Mouse (Mus musculus): ENCODE results near the gene Cacna2d4. TPM values are rescaled to one million over a fixed set of nuclear protein-coding genes. Genes with fewer than 3 reads are reported as not detected.

Cacna2d4 gene
- total RNA-seq, 1 experiment, result 0.04 TPM

DNA sequence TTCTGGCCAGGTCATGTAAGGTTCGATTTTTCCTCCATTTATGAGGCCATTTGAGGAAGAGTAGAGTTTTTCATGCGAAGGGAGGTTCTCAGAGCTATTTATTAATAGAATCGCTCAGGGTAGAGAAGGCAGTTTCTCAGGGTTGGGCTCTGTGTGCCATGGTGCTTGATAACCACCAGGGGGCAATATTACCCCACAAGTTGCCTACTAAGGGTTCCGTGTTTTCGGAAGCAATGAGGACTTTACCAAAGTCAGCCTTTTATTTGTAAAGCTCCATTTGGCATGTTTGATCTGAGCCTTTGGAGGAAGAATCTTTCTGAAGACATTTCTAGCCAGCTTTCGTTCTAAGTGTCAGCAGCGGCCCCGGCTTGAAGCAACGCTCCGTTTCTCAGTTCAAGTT is 16.0 kb upstream of the Cacna2d4 start:
- in situ Hi-C loops (cut with MboI; ENCODE audit: low sequenced_read_pairs in 2 of 2, unreplicated experiment in 2 of 2), result loop anchor here (5.0 to 10.0 kb wide), 2 partner anchors 112 to 125 kb away; partner anchors contain the start of gene Lrtm2 (in 1 of the 2)
- no peaks in the 10 kb centered on the region for H3K4me1 ChIP-seq (ENCODE audit: control insufficient read depth in 2 of 2, insufficient read depth in 2 of 2, low read length in 2 of 2, poor library complexity in 1 of 2)
- H3K9me3 ChIP-seq (ENCODE audit: control insufficient read depth, insufficient read depth, low read depth, low read length), result no peaks in the 10 kb centered on the region
- no peak for TF ChIP-seq MAFK (IDR thresholded peaks at IDR 0.05; ENCODE audit: insufficient read depth, low read depth, low read length)
- TF ChIP-seq ZC3H11A (IDR thresholded peaks at IDR 0.05; ENCODE audit: borderline replicate concordance, low read depth, low read length), result peak; percentile 98
- TF ChIP-seq CHD2 (IDR thresholded peaks at IDR 0.05; ENCODE audit: low read depth, low read length), result no peak
- no peak for TF ChIP-seq HCFC1 (IDR thresholded peaks at IDR 0.05; ENCODE audit: borderline replicate concordance, insufficient read depth, low read length)
- no peak for TF ChIP-seq ZNF384 (IDR thresholded peaks at IDR 0.05; ENCODE audit: low read depth, low read length)
- no peak overlapping the region for H3K27ac ChIP-seq (ENCODE audit: insufficient read depth, low read depth, low read length, poor library complexity, severe bottlenecking)
- H3K36me3 ChIP-seq (ENCODE audit: control insufficient read depth, insufficient read depth, low read length, poor library complexity, severe bottlenecking), result peaks cover 3% of the 10 kb centered on the region; the same call in 1 of the 2 replicates
- no peak overlapping the region for H3K9ac ChIP-seq (ENCODE audit: insufficient read depth, low read depth, low read length, poor library complexity, severe bottlenecking)
- H3K4me3 ChIP-seq (ENCODE audit: insufficient read depth in 1 of 2, low read depth in 1 of 2, low read length in 2 of 2, poor library complexity in 1 of 2, severe bottlenecking in 1 of 2), result no peak overlapping the region
- peak; percentile 41 for DNase-seq (ENCODE audit: low read depth, low spot score)

DNA sequence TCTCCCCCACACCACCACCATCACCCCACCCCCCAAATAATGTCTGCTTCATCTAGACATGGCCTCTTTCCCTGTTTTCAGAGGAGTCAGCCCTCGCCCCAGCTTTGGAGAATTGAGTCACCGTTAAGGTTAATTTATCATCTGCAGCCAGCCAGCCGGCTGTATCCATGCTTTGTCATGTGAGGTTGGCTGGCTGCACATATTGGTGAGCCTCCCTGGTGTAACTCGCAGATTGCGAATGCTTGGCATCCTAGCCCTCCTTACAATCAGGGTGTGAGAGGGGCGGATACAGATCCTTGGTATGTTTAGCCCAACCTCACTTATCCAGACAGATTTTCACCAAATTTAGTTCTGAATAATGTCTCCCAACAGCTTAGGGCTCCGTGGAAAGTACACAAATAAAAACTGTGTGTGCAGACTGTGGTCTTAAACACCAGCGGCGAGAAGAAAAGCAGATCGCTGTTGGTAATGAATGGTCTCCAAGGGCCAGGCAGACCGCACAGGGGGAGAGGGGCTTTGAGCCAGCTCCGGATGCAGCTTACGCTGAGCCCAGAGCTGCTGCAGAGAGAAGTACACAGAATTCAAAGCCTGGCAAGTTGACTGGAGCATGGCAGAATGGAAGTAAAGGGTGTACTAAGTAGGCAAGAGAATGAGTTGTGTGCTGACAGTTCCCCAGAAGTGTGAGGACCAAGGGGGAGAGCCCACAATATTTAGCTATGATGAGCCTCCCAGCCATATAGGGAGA is 11.7 kb upstream of the Cacna2d4 start:
- TF ChIP-seq CHD2 (IDR thresholded peaks at IDR 0.05; ENCODE audit: low read depth, low read length), result no peak
- no peak for TF ChIP-seq ZNF384 (IDR thresholded peaks at IDR 0.05; ENCODE audit: low read depth, low read length)
- TF ChIP-seq HCFC1 (IDR thresholded peaks at IDR 0.05; ENCODE audit: borderline replicate concordance, insufficient read depth, low read length), result no peak
- TF ChIP-seq ZC3H11A (IDR thresholded peaks at IDR 0.05; ENCODE audit: borderline replicate concordance, low read depth, low read length), result no peak
- TF ChIP-seq MAFK (IDR thresholded peaks at IDR 0.05; ENCODE audit: insufficient read depth, low read depth, low read length), result no peak
- H3K9ac ChIP-seq (ENCODE audit: insufficient read depth, low read depth, low read length, poor library complexity, severe bottlenecking), result no peak overlapping the region
- no peaks in the 10 kb centered on the region for H3K4me1 ChIP-seq (ENCODE audit: control insufficient read depth in 2 of 2, insufficient read depth in 2 of 2, low read length in 2 of 2, poor library complexity in 1 of 2)
- in situ Hi-C loops (cut with MboI; ENCODE audit: low sequenced_read_pairs in 2 of 2, unreplicated experiment in 2 of 2), result loop anchor here (5.0 to 10.0 kb wide), 3 partner anchors 108 to 213 kb away; partner anchors contain the start of gene Lrtm2 (in 1 of the 2)
- H3K27ac ChIP-seq (ENCODE audit: insufficient read depth, low read depth, low read length, poor library complexity, severe bottlenecking), result no peak overlapping the region
- no peak for DNase-seq (ENCODE audit: low read depth, low spot score)
- H3K4me3 ChIP-seq (ENCODE audit: insufficient read depth in 1 of 2, low read depth in 1 of 2, low read length in 2 of 2, poor library complexity in 1 of 2, severe bottlenecking in 1 of 2), result no peak overlapping the region
- peaks cover 1% of the 10 kb centered on the region; the same call in 1 of the 2 replicates for H3K36me3 ChIP-seq (ENCODE audit: control insufficient read depth, insufficient read depth, low read length, poor library complexity, severe bottlenecking)
- H3K9me3 ChIP-seq (ENCODE audit: control insufficient read depth, insufficient read depth, low read depth, low read length), result no peaks in the 10 kb centered on the region

DNA sequence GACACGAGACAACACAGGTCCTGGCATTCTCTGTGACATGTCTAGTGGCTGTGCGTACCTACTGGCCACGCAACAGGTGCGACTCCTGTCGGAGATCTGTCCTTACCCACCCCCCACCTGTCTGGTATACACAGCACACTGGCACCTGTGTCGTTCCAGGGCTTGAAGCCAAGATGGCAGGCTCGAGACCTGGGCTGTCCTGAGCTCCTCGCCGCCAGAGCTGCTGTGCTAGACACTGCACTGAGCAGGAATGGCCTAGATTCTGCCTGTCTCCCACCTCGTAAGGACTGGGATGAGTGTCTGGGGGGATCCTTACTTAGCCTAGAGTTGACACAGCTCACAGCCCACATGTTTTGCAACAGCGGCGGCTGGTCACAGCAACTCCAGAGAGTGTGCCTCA is 11.1 kb upstream of the Cacna2d4 start:
- no peaks in the 10 kb centered on the region for H3K4me1 ChIP-seq (ENCODE audit: control insufficient read depth in 2 of 2, insufficient read depth in 2 of 2, low read length in 2 of 2, poor library complexity in 1 of 2)
- no peak overlapping the region for H3K4me3 ChIP-seq (ENCODE audit: insufficient read depth in 1 of 2, low read depth in 1 of 2, low read length in 2 of 2, poor library complexity in 1 of 2, severe bottlenecking in 1 of 2)
- DNase-seq (ENCODE audit: low read depth, low spot score), result no peak
- H3K9ac ChIP-seq (ENCODE audit: insufficient read depth, low read depth, low read length, poor library complexity, severe bottlenecking), result no peak overlapping the region
- no peaks in the 10 kb centered on the region for H3K36me3 ChIP-seq (ENCODE audit: control insufficient read depth, insufficient read depth, low read length, poor library complexity, severe bottlenecking)
- no peak overlapping the region for H3K27ac ChIP-seq (ENCODE audit: insufficient read depth, low read depth, low read length, poor library complexity, severe bottlenecking)
- in situ Hi-C loops (cut with MboI; ENCODE audit: low sequenced_read_pairs in 2 of 2, unreplicated experiment in 2 of 2), result loop anchor here (5.0 to 10.0 kb wide), 2 partner anchors 120 to 212 kb away; no protein-coding TSS in a partner anchor
- no peak for TF ChIP-seq CHD2 (IDR thresholded peaks at IDR 0.05; ENCODE audit: low read depth, low read length)
- TF ChIP-seq ZC3H11A (IDR thresholded peaks at IDR 0.05; ENCODE audit: borderline replicate concordance, low read depth, low read length), result no peak
- no peak for TF ChIP-seq MAFK (IDR thresholded peaks at IDR 0.05; ENCODE audit: insufficient read depth, low read depth, low read length)
- no peak for TF ChIP-seq HCFC1 (IDR thresholded peaks at IDR 0.05; ENCODE audit: borderline replicate concordance, insufficient read depth, low read length)
- no peak for TF ChIP-seq ZNF384 (IDR thresholded peaks at IDR 0.05; ENCODE audit: low read depth, low read length)
- no peaks in the 10 kb centered on the region for H3K9me3 ChIP-seq (ENCODE audit: control insufficient read depth, insufficient read depth, low read depth, low read length)

DNA sequence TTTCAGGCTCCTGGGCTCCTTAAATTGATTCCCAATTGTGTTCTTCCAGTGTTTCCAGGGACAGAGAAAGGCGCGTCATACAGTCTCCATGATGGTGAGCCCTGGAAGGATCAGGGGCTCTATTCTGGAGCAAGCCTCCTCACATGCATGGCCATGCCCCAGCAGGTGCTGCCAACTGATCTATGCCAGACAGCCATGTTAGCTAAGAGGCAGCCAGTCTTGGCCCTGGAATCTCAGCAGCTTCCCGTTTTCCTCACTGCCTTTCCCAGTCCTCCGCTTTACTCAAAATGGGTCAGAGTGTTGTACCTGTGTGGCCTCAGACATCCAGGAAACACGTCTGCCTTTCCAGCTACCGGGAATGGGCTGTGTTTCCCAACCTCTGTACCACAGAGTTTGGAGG is 10.6 kb upstream of the Cacna2d4 start:
- no peak for DNase-seq (ENCODE audit: low read depth, low spot score)

More for the DNA sequence above, 10.6 kb upstream of the Cacna2d4 start:
- Histone ChIP-seq H3K9ac (ENCODE audit: insufficient read depth, low read depth, low read length, poor library complexity, severe bottlenecking) (no peak overlapping the region), H3K27ac (ENCODE audit: insufficient read depth, low read depth, low read length, poor library complexity, severe bottlenecking) (no peak overlapping the region), H3K4me1 (ENCODE audit: control insufficient read depth in 2 of 2, insufficient read depth in 2 of 2, low read length in 2 of 2, poor library complexity in 1 of 2) (no peaks in the 10 kb centered on the region), H3K9me3 (ENCODE audit: control insufficient read depth, insufficient read depth, low read depth, low read length) (no peaks in the 10 kb centered on the region), H3K4me3 (ENCODE audit: insufficient read depth in 1 of 2, low read depth in 1 of 2, low read length in 2 of 2, poor library complexity in 1 of 2, severe bottlenecking in 1 of 2) (no peak overlapping the region), H3K36me3 (ENCODE audit: control insufficient read depth, insufficient read depth, low read length, poor library complexity, severe bottlenecking) (no peaks in the 10 kb centered on the region)
- no peak for TF ChIP-seq MAFK (IDR thresholded peaks at IDR 0.05; ENCODE audit: insufficient read depth, low read depth, low read length)
- no peak for TF ChIP-seq HCFC1 (IDR thresholded peaks at IDR 0.05; ENCODE audit: borderline replicate concordance, insufficient read depth, low read length)
- no peak for TF ChIP-seq ZC3H11A (IDR thresholded peaks at IDR 0.05; ENCODE audit: borderline replicate concordance, low read depth, low read length)
- TF ChIP-seq ZNF384 (IDR thresholded peaks at IDR 0.05; ENCODE audit: low read depth, low read length), result no peak
- TF ChIP-seq CHD2 (IDR thresholded peaks at IDR 0.05; ENCODE audit: low read depth, low read length), result no peak
- in situ Hi-C loops (cut with MboI; ENCODE audit: low sequenced_read_pairs in 2 of 2, unreplicated experiment in 2 of 2), result loop anchor here (5.0 to 10.0 kb wide), 2 partner anchors 119 to 212 kb away; no protein-coding TSS in a partner anchor

All from ES-E14 (cell line).